Mouse (Mus musculus): Measurements from ENCODE around the gene Nkd2. TPM values are rescaled to one million over a fixed set of nuclear protein-coding genes. Genes with fewer than 3 reads are reported as not detected.

Nkd2 gene
- total and polyA plus RNA-seq, 2 experiments from 2014 or later, result 5.7 to 14.3 TPM

DNA sequence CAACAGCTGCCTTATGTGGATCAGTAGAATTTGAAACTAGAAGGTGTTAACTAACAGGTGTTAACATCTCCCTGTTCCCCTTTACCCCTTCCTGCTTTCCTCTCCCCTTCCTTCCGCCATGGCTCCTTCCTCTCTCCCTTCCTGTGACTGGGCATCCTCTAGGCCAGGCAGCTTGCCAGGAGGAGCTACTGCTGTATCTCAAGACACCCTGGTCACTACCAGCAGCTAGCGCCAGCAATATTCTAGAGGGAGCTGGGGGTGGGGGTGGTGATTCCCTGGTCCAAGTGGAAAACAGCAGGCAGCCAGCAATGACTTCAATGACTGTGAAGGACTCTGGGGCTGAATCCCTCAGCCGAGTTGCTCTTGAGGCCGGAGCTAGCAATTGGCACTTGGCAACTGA is 38.2 kb upstream of the Nkd2 start:
- WGBS, result 59% methylated on average over 4 of the region's 4 CpGs
- Histone ChIP-seq H3K27ac (ENCODE audit: low read depth) (no peak overlapping the region), H3K9me3 (replicated peaks; ENCODE audit: control insufficient read depth, low read length) (no peaks in the 10 kb centered on the region), H3K9ac (replicated peaks; ENCODE audit: low read depth, low read length) (no peak overlapping the region), H3K4me2 (ENCODE audit: low read depth, low read length) (no peak overlapping the region), H3K27me3 (ENCODE audit: control insufficient read depth, insufficient read depth, low read length) (no peaks in the 10 kb centered on the region), H3K36me3 (replicated peaks; ENCODE audit: control insufficient read depth, insufficient read depth, low read length) (no peaks in the 10 kb centered on the region), H3K4me1 (ENCODE audit: control insufficient read depth, insufficient read depth) (peaks cover 6% of the 10 kb centered on the region), H3K4me3 (ENCODE audit: low read depth, low read length) (no peak overlapping the region)
- DNase-seq (ENCODE audit: low spot score) (no peak), ATAC-seq (ENCODE audit: insufficient read depth, low read depth) (no peak)
- TF ChIP-seq EP300 (IDR thresholded peaks at IDR 0.05; ENCODE audit: low read depth) (no peak), CTCF (IDR thresholded peaks at IDR 0.05; ENCODE audit: low read depth) (no peak)

DNA sequence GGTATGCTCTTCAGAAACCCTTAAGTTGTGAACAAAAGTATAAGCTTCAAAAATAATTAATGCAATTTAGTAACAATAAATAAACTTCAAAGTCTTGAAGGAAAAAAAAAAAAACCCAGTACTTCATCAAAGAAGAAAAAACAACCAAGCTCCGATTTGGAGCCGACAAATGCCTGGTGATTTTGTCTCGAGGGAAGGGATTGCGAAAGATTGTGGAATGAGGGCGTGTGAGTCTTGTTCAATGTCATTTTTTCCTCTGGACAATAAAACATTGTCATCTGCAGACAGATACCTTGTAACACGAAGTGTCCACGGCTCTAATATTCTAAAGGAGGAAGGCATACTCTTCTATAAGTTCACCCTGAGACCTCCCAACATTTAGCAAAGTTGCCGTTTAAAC is 33.9 kb upstream of the Nkd2 start:
- no peak for DNase-seq (ENCODE audit: low spot score)
- no peak overlapping the region for H3K4me3 ChIP-seq (ENCODE audit: low read depth, low read length)
- 63% methylated on average over 8 of the region's 8 CpGs for WGBS
- H3K4me2 ChIP-seq (ENCODE audit: low read depth, low read length), result no peak overlapping the region
- H3K4me1 ChIP-seq (ENCODE audit: control insufficient read depth, insufficient read depth), result peaks cover 3% of the 10 kb centered on the region
- no peak overlapping the region for H3K9ac ChIP-seq (replicated peaks; ENCODE audit: low read depth, low read length)
- ATAC-seq (ENCODE audit: insufficient read depth, low read depth), result no peak
- no peaks in the 10 kb centered on the region for H3K27me3 ChIP-seq (ENCODE audit: control insufficient read depth, insufficient read depth, low read length)
- no peaks in the 10 kb centered on the region for H3K36me3 ChIP-seq (replicated peaks; ENCODE audit: control insufficient read depth, insufficient read depth, low read length)
- H3K9me3 ChIP-seq (replicated peaks; ENCODE audit: control insufficient read depth, low read length), result no peaks in the 10 kb centered on the region
- H3K27ac ChIP-seq (ENCODE audit: low read depth), result no peak overlapping the region
- TF ChIP-seq EP300 (IDR thresholded peaks at IDR 0.05; ENCODE audit: low read depth) (no peak), CTCF (IDR thresholded peaks at IDR 0.05; ENCODE audit: low read depth) (no peak)

DNA sequence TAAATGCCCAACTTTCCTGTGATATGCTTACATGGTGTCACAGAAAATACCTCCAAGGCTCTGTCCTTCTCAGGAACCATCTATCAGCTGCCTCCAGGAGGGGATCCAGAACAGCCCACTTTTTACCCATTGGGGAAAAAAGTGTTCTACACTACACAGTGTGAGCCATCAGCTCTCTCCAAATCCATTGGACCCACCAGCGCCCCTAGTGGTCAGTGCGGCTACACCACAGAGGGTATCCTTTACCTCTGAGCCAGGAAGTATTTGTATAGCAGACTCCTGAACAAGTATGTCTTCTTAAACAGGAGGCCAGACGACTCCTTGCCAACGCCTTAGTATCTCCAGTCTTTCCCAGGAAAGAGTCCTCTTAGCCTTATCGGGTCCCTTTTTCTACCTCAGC is 32.4 kb upstream of the Nkd2 start:
- ATAC-seq (ENCODE audit: insufficient read depth, low read depth) (0 out of 2 replicates have a peak, but pooled peaks have one; percentile 39), DNase-seq (ENCODE audit: low spot score) (no peak)
- WGBS, result 77% methylated on average over 5 of the region's 5 CpGs
- no peaks in the 10 kb centered on the region for H3K27me3 ChIP-seq (ENCODE audit: control insufficient read depth, insufficient read depth, low read length)
- TF ChIP-seq CTCF (IDR thresholded peaks at IDR 0.05; ENCODE audit: low read depth), result 0 out of 2 replicates have a peak, but pooled peaks have one; percentile 8
- TF ChIP-seq EP300 (IDR thresholded peaks at IDR 0.05; ENCODE audit: low read depth), result no peak
- no peaks in the 10 kb centered on the region for H3K9me3 ChIP-seq (replicated peaks; ENCODE audit: control insufficient read depth, low read length)
- H3K4me2 ChIP-seq (ENCODE audit: low read depth, low read length), result no peak overlapping the region
- H3K36me3 ChIP-seq (replicated peaks; ENCODE audit: control insufficient read depth, insufficient read depth, low read length), result no peaks in the 10 kb centered on the region
- H3K4me3 ChIP-seq (ENCODE audit: low read depth, low read length), result no peak overlapping the region
- no peaks in the 10 kb centered on the region for H3K4me1 ChIP-seq (ENCODE audit: control insufficient read depth, insufficient read depth)
- no peak overlapping the region for H3K9ac ChIP-seq (replicated peaks; ENCODE audit: low read depth, low read length)
- no peak overlapping the region for H3K27ac ChIP-seq (ENCODE audit: low read depth)

DNA sequence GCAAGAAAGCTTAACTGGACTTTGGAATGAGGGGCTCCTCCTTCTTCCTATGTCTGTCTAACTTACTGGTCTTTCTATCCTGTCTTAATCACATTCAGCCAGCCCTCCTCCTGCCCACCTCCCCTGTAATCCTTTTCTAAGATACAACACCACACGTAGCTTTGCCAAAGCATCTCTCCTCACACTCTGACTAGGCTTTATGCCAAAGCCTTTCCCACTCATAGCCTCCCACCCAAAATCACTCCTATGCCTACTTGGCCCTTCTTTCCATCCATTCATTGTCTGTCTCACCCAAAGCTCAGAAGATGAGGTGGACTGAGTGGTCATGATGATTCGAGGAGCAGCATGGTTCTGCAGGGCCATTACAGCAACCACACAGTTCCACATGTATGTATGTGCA is 24.7 kb upstream of the Nkd2 start:
- ATAC-seq (ENCODE audit: insufficient read depth, low read depth) (no peak), DNase-seq (ENCODE audit: low spot score) (no peak)
- no peaks in the 10 kb centered on the region for H3K9me3 ChIP-seq (replicated peaks; ENCODE audit: control insufficient read depth, low read length)
- no peaks in the 10 kb centered on the region for H3K27me3 ChIP-seq (ENCODE audit: control insufficient read depth, insufficient read depth, low read length)
- H3K4me1 ChIP-seq (ENCODE audit: control insufficient read depth, insufficient read depth), result no peaks in the 10 kb centered on the region
- TF ChIP-seq EP300 (IDR thresholded peaks at IDR 0.05; ENCODE audit: low read depth), result no peak
- TF ChIP-seq CTCF (IDR thresholded peaks at IDR 0.05; ENCODE audit: low read depth), result no peak
- no peak overlapping the region for H3K9ac ChIP-seq (replicated peaks; ENCODE audit: low read depth, low read length)
- H3K4me2 ChIP-seq (ENCODE audit: low read depth, low read length), result no peak overlapping the region
- H3K36me3 ChIP-seq (replicated peaks; ENCODE audit: control insufficient read depth, insufficient read depth, low read length), result no peaks in the 10 kb centered on the region
- no peak overlapping the region for H3K4me3 ChIP-seq (ENCODE audit: low read depth, low read length)
- 56% methylated on average over 2 of the region's 2 CpGs for WGBS
- H3K27ac ChIP-seq (ENCODE audit: low read depth), result no peak overlapping the region

DNA sequence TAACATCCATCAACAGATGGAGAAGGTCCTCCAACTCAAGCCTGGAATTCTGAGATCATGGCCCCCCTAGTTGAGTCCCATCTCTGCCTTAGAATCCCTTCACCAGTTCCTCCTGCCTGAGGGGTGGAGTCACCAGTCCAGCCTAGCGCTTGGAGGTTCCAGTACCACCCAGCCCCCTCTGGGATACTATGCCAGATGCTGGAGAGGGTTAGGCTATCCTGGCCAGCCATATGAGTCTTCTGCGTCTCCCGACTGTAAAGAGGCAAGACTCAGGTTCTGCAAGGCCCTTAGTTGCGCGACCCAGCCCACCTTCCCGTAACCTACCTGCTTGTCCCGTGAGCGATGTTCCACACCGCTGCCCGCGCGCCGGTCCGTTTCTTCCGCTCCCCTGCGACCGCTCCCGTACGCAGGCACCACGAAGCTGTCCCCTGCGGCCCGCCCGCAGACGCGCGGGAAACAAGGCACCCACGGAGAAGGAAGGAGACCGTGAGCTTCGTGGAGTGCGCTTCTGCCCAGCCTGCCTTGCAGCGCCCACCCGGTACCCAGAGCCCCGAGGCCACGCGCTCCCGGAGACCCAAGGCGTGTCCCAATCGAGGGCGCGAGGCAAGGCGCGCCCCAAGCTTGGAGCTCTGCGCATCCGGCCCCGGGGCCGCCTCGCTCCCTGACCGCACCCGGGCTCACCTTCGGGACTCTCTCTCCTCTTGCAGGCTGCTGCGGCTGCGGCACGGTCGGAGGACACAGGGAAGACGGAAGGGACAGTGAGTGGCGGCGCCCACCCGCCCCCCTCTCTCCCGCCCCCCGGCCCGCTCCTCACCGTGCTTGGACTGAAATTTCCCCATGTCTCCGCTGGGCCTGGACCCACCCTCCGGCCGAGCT is 604 bp downstream of the Nkd2 start:
- H3K27me3 ChIP-seq (ENCODE audit: control insufficient read depth, insufficient read depth, low read length), result peaks cover 26% of the 10 kb centered on the region
- peak overlapping the region; percentile 67 for H3K9ac ChIP-seq (replicated peaks; ENCODE audit: low read depth, low read length)
- H3K9me3 ChIP-seq (replicated peaks; ENCODE audit: control insufficient read depth, low read length), result no peaks in the 10 kb centered on the region
- peaks cover 13% of the 10 kb centered on the region for H3K4me1 ChIP-seq (ENCODE audit: control insufficient read depth, insufficient read depth)
- 3% methylated on average over 62 of the region's 65 CpGs for WGBS
- DNase-seq (ENCODE audit: low spot score) (no peak), ATAC-seq (ENCODE audit: insufficient read depth, low read depth) (peak; percentile 24)
- H3K4me2 ChIP-seq (ENCODE audit: low read depth, low read length), result peak overlapping the region; percentile 94
- no peak overlapping the region for H3K27ac ChIP-seq (ENCODE audit: low read depth)
- TF ChIP-seq CTCF (IDR thresholded peaks at IDR 0.05; ENCODE audit: low read depth), result no peak
- no peak for TF ChIP-seq EP300 (IDR thresholded peaks at IDR 0.05; ENCODE audit: low read depth)
- H3K4me3 ChIP-seq (ENCODE audit: low read depth, low read length), result peak overlapping the region; percentile 67
- no peaks in the 10 kb centered on the region for H3K36me3 ChIP-seq (replicated peaks; ENCODE audit: control insufficient read depth, insufficient read depth, low read length)
